Mouse (Mus musculus): ENCODE measurements around the gene Tmem106a. TPM values are rescaled to one million over a fixed set of nuclear protein-coding genes. Genes with fewer than 3 reads are reported as not detected.
"Not testable (repeated sequence)": the region's sequence is repeated elsewhere in the genome, so short reads cannot be mapped to it uniquely, and the experiment has no call there.

The Tmem106a gene
- polyA plus RNA-seq, 1 experiment from 2014 or later, result 6.7 TPM

- no peak for ATAC-seq (ENCODE audit: insufficient number of reproducible peaks, insufficient read depth, low FRiP score, low read depth)
- Histone ChIP-seq H3K9ac (replicated peaks; ENCODE audit: low read depth, low read length) (no peak overlapping the region), H3K9me3 (ENCODE audit: control insufficient read depth, low read depth, low read length) (no peaks in the 10 kb centered on the region), H3K36me3 (ENCODE audit: control insufficient read depth, insufficient read depth, low read length) (peaks cover 4% of the 10 kb centered on the region; the same call in 1 of the 2 replicates), H3K4me2 (replicated peaks; ENCODE audit: low read depth, low read length) (no peak overlapping the region), H3K4me1 (ENCODE audit: control insufficient read depth, insufficient read depth, low read length) (0 out of 2 replicates have a peak, but pooled peaks cover 3% of the 10 kb centered on the region), H3K27me3 (ENCODE audit: control insufficient read depth, insufficient read depth, low read length) (no peaks in the 10 kb centered on the region), H3K27ac (ENCODE audit: low read length) (no peak overlapping the region), H3K4me3 (ENCODE audit: low read depth, low read length) (no peak overlapping the region)
- WGBS, result 94% methylated on average over 4 of the region's 4 CpGs
Measured at GRCm38 (mm10) chr11:101639761-101640160, 57.7 kb downstream of the Tmem106a start.

DNA sequence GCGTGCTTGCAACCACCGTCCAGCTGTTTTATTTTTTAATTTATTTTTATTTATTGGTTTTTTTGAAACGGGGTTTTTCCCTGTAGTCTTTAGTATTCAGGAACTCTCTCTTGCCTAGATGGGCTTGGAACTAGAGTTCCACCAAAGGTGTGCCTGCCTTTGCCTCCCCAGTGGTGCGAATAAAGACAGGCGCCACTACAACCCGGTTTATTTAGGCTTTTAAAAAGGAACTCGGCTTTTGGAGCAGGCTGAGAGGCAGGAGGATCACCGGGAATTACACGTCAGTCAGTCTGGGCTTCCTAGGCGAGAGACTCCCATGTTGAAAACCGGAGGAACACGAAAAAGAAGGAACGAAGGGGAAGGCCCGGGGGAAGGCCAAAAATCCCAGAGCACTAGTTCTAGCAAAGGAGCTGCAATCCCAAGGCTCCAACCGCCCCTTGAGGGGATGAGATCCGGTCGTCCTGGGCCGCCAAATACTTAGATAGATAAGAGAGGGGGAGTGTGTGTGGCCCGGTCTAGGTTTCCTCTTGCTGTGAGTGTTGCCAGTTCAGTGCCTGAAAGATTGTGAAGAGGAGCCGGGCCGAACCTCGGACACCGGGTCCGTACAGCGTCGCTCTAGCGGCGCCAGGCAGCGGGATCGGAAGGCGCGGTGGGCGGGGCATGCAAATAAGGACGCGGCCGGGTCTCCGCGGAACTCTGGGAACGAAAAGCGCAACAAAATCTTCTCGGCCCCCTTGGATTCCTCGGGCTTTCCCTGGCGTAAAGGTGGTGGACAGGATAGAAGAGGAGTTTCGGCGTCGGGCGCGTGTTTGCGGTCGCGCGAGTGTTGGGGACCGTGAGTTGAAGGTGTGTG, 59.0 kb downstream of the Tmem106a start:
- H3K27me3 ChIP-seq (ENCODE audit: control insufficient read depth, insufficient read depth, low read length); H3K4me1 ChIP-seq (ENCODE audit: control insufficient read depth, insufficient read depth, low read length); H3K9me3 ChIP-seq (ENCODE audit: control insufficient read depth, low read depth, low read length); H3K36me3 ChIP-seq (ENCODE audit: control insufficient read depth, insufficient read depth, low read length): not testable (repeated sequence)
- H3K4me2 ChIP-seq (replicated peaks; ENCODE audit: low read depth, low read length), result peak overlapping the region; percentile 35
- 5% methylated on average over 50 of the region's 53 CpGs for WGBS
- peak; percentile 65 for ATAC-seq (ENCODE audit: insufficient number of reproducible peaks, insufficient read depth, low FRiP score, low read depth)
- 0 out of 2 replicates have a peak overlapping the region, but pooled peaks have one; percentile 21 for H3K9ac ChIP-seq (replicated peaks; ENCODE audit: low read depth, low read length)
- peak overlapping the region; percentile 21; the same call in 1 of the 2 replicates for H3K4me3 ChIP-seq (ENCODE audit: low read depth, low read length)
- H3K27ac ChIP-seq (ENCODE audit: low read length), result peak overlapping the region; percentile 66; the same call in 1 of the 2 replicates

Other genes with a start within 250 kb of the Tmem106a start
- not detected in 2 replicates for gene G6pc, start 214.7 kb upstream of the Tmem106a start, polyA plus RNA-seq (2014; fragmentation: Nextera tagmentation; extraction: Ambion mirVana)
- gene Aarsd1, start 164.6 kb upstream of the Tmem106a start, polyA plus RNA-seq (2014; fragmentation: Nextera tagmentation; extraction: Ambion mirVana), result 69.6 and 74.0 TPM in 2 replicates
- 8.5 and 9.8 TPM in 2 replicates for gene Gm27029, start 157.4 kb upstream of the Tmem106a start, polyA plus RNA-seq (2014; fragmentation: Nextera tagmentation; extraction: Ambion mirVana)
- 12.0 and 13.5 TPM in 2 replicates for gene Rundc1, start 157.2 kb upstream of the Tmem106a start, polyA plus RNA-seq (2014; fragmentation: Nextera tagmentation; extraction: Ambion mirVana)
- 18.0 and 24.1 TPM in 2 replicates for gene Ptges3l, start 156.9 kb upstream of the Tmem106a start, polyA plus RNA-seq (2014; fragmentation: Nextera tagmentation; extraction: Ambion mirVana)
- 373 and 398 TPM in 2 replicates for gene Rpl27, start 139.9 kb upstream of the Tmem106a start, polyA plus RNA-seq (2014; fragmentation: Nextera tagmentation; extraction: Ambion mirVana)
- gene Ifi35, start 133.8 kb upstream of the Tmem106a start, polyA plus RNA-seq (2014; fragmentation: Nextera tagmentation; extraction: Ambion mirVana), result 22.4 and 23.0 TPM in 2 replicates
- 11.6 and 14.2 TPM in 2 replicates for gene Rnd2, start 117.2 kb upstream of the Tmem106a start, polyA plus RNA-seq (2014; fragmentation: Nextera tagmentation; extraction: Ambion mirVana)
- gene Vat1, start 116.0 kb upstream of the Tmem106a start, polyA plus RNA-seq (2014; fragmentation: Nextera tagmentation; extraction: Ambion mirVana), result 47.6 and 52.7 TPM in 2 replicates
- gene Brca1, start 30.3 kb upstream of the Tmem106a start, polyA plus RNA-seq (2014; fragmentation: Nextera tagmentation; extraction: Ambion mirVana), result 14.7 and 18.2 TPM in 2 replicates
- gene Nbr1, start 30.1 kb upstream of the Tmem106a start, polyA plus RNA-seq (2014; fragmentation: Nextera tagmentation; extraction: Ambion mirVana), result 59.8 and 62.0 TPM in 2 replicates
- not detected in 2 replicates for gene Gm11634, start 17.0 kb downstream of the Tmem106a start, polyA plus RNA-seq (2014; fragmentation: Nextera tagmentation; extraction: Ambion mirVana)
- gene Rdm1, start 45.0 kb downstream of the Tmem106a start, polyA plus RNA-seq (2014; fragmentation: Nextera tagmentation; extraction: Ambion mirVana), result 38.3 and 47.5 TPM in 2 replicates
- gene Arl4d, start 83.3 kb downstream of the Tmem106a start, polyA plus RNA-seq (2014; fragmentation: Nextera tagmentation; extraction: Ambion mirVana), result 6.4 and 8.1 TPM in 2 replicates
- 32.5 and 35.3 TPM in 2 replicates for gene Dhx8, start 150.7 kb downstream of the Tmem106a start, polyA plus RNA-seq (2014; fragmentation: Nextera tagmentation; extraction: Ambion mirVana)
- gene Etv4, start 203.1 kb downstream of the Tmem106a start, polyA plus RNA-seq (2014; fragmentation: Nextera tagmentation; extraction: Ambion mirVana), result 8.7 and 9.1 TPM in 2 replicates